Mouse (Mus musculus) T-helper 1 cell (primary cell): ENCODE data around the gene Bhmt2.

ENCODE experiments used
- in situ Hi-C: fragments of 300-600 bp; cut with MboI, MseI; formaldehyde crosslinking; loops from one replicate; pipeline ENCODE4 v1.15.1; 2025; ENCODE audit warnings: high pct_unique_total_duplicates

The Bhmt2 gene

GRCm38 (mm10) chr13:93648387-93649130, 25.5 kb downstream of the Bhmt2 start:
- in situ Hi-C loops = no loop called here

GRCm38 (mm10) chr13:93639636-93640035, 34.5 kb downstream of the Bhmt2 start:
- in situ Hi-C loops = no loop called here

- in situ Hi-C loops = no loop called here
Measured at GRCm38 (mm10) chr13:93637282-93638245, 36.5 kb downstream of the Bhmt2 start, which contains the start of gene Bhmt. Gene Bhmt (minus strand): TSS chr13:93637961.

- in situ Hi-C loops = no loop called here
Measured at GRCm38 (mm10) chr13:93636561-93636960, 37.5 kb downstream of the Bhmt2 start.

- in situ Hi-C loops = no loop called here
Measured at GRCm38 (mm10) chr13:93632927-93633326, 41.2 kb downstream of the Bhmt2 start.

- in situ Hi-C loops = no loop called here
Measured at GRCm38 (mm10) chr13:93630941-93631705, 43.0 kb downstream of the Bhmt2 start.

- in situ Hi-C loops = no loop called here
Measured at GRCm38 (mm10) chr13:93628861-93629260, 45.2 kb downstream of the Bhmt2 start.

- in situ Hi-C loops = no loop called here
Measured at GRCm38 (mm10) chr13:93614361-93614948, 59.6 kb downstream of the Bhmt2 start.

- in situ Hi-C loops = no loop called here
Measured at GRCm38 (mm10) chr13:93613771-93614170, 60.3 kb downstream of the Bhmt2 start.

GRCm38 (mm10) chr13:93612660-93613607, 61.2 kb downstream of the Bhmt2 start:
- in situ Hi-C loops = no loop called here

- in situ Hi-C loops = no loop called here
Measured at GRCm38 (mm10) chr13:93608476-93608875, 65.6 kb downstream of the Bhmt2 start.

- in situ Hi-C loops = no loop called here
Measured at GRCm38 (mm10) chr13:93607701-93608100, 66.4 kb downstream of the Bhmt2 start.

- in situ Hi-C loops = no loop called here
Measured at GRCm38 (mm10) chr13:93606868-93607578, 67.1 kb downstream of the Bhmt2 start.
